Mouse (Mus musculus): ENCODE measurements around the gene Rnf220. TPM values are rescaled to one million over a fixed set of nuclear protein-coding genes. Genes with fewer than 3 reads are reported as not detected.
A peak's percentile ranks its signal among the peaks of the same experiment; 100 is the strongest.

Gene Rnf220
- polyA plus RNA-seq, 1 experiment from 2014 or later, result 111 TPM

- Histone ChIP-seq H3K9ac (no peak overlapping the region), H3K9me3 (replicated peaks) (no peaks in the 10 kb centered on the region), H3K27me3 (peaks cover 66% of the 10 kb centered on the region), H3K4me1 (peaks cover 50% of the 10 kb centered on the region), H3K36me3 (no peaks in the 10 kb centered on the region), H3K4me2 (replicated peaks) (no peak overlapping the region), H3K4me3 (no peak overlapping the region), H3K27ac (no peak overlapping the region; the same call in 1 of the 2 replicates)
- ATAC-seq (ENCODE audit: low FRiP score), result no peak; the same call in 1 of the 2 replicates
- WGBS, result 52% methylated on average over 14 of the region's 14 CpGs
Observed at GRCm38 (mm10) chr4:117302027-117302806, 194.6 kb downstream of the Rnf220 start.

- peaks cover 51% of the 10 kb centered on the region for H3K27me3 ChIP-seq
- peak; percentile 41 for ATAC-seq (ENCODE audit: low FRiP score)
- peak overlapping the region; percentile 26; the same call in 1 of the 2 replicates for H3K27ac ChIP-seq
- no peak overlapping the region for H3K4me3 ChIP-seq
- no peaks in the 10 kb centered on the region; the same call in 1 of the 2 replicates for H3K36me3 ChIP-seq
- H3K4me2 ChIP-seq (replicated peaks), result no peak overlapping the region
- peaks cover 56% of the 10 kb centered on the region for H3K4me1 ChIP-seq
- H3K9me3 ChIP-seq (replicated peaks), result no peaks in the 10 kb centered on the region
- 61% methylated on average over 10 of the region's 10 CpGs for WGBS
- H3K9ac ChIP-seq, result no peak overlapping the region
Observed at GRCm38 (mm10) chr4:117299921-117300320, 196.9 kb downstream of the Rnf220 start.

GRCm38 (mm10) chr4:117297819-117298218 lies 199.0 kb downstream of the Rnf220 start:
- Histone ChIP-seq H3K9ac (no peak overlapping the region), H3K4me2 (replicated peaks) (no peak overlapping the region), H3K27ac (peak overlapping the region; percentile 44; the same call in 1 of the 2 replicates), H3K4me1 (peaks cover 36% of the 10 kb centered on the region), H3K4me3 (no peak overlapping the region), H3K36me3 (no peaks in the 10 kb centered on the region; the same call in 1 of the 2 replicates), H3K27me3 (peaks cover 30% of the 10 kb centered on the region), H3K9me3 (replicated peaks) (no peaks in the 10 kb centered on the region)
- WGBS, result 67% methylated on average over 9 of the region's 9 CpGs
- ATAC-seq (ENCODE audit: low FRiP score), result no peak

GRCm38 (mm10) chr4:117296849-117297593 lies 199.8 kb downstream of the Rnf220 start:
- Histone ChIP-seq H3K4me2 (replicated peaks) (no peak overlapping the region), H3K36me3 (no peaks in the 10 kb centered on the region; the same call in 1 of the 2 replicates), H3K9me3 (replicated peaks) (no peaks in the 10 kb centered on the region), H3K4me3 (no peak overlapping the region), H3K4me1 (peaks cover 29% of the 10 kb centered on the region), H3K27ac (no peak overlapping the region), H3K27me3 (peaks cover 22% of the 10 kb centered on the region), H3K9ac (no peak overlapping the region)
- no peak for ATAC-seq (ENCODE audit: low FRiP score)
- 66% methylated on average over 19 of the region's 19 CpGs for WGBS

- peaks cover 9% of the 10 kb centered on the region; the same call in 1 of the 2 replicates for H3K27me3 ChIP-seq
Observed at GRCm38 (mm10) chr4:117291696-117292095, 205.2 kb downstream of the Rnf220 start.

GRCm38 (mm10) chr4:117288927-117289801 lies 207.7 kb downstream of the Rnf220 start:
- peaks cover 50% of the 10 kb centered on the region for H3K4me1 ChIP-seq
- ATAC-seq (ENCODE audit: low FRiP score), result peak; percentile 82
- peak overlapping the region; percentile 83 for H3K9ac ChIP-seq
- WGBS, result under 1% methylated on average over 78 of the region's 80 CpGs
- peak overlapping the region; percentile 65 for H3K4me3 ChIP-seq
- peaks cover 24% of the 10 kb centered on the region for H3K36me3 ChIP-seq
- no peaks in the 10 kb centered on the region for H3K9me3 ChIP-seq (replicated peaks)
- peak overlapping the region; percentile 94 for H3K27ac ChIP-seq
- peak overlapping the region; percentile 66 for H3K4me2 ChIP-seq (replicated peaks)
- no peaks in the 10 kb centered on the region for H3K27me3 ChIP-seq

More at GRCm38 (mm10) chr4:117291696-117292095, 205.2 kb downstream of the Rnf220 start:
- Histone ChIP-seq H3K9ac (no peak overlapping the region), H3K27ac (no peak overlapping the region), H3K4me3 (no peak overlapping the region), H3K4me2 (replicated peaks) (no peak overlapping the region), H3K4me1 (peaks cover 30% of the 10 kb centered on the region), H3K36me3 (peaks cover 6% of the 10 kb centered on the region), H3K9me3 (replicated peaks) (no peaks in the 10 kb centered on the region)
- ATAC-seq (ENCODE audit: low FRiP score), result no peak
- WGBS, result 79% methylated on average over 2 of the region's 2 CpGs

GRCm38 (mm10) chr4:117288277-117288926 lies 208.4 kb downstream of the Rnf220 start:
- WGBS, result 22% methylated on average over 25 of the region's 25 CpGs
- Histone ChIP-seq H3K27me3 (no peaks in the 10 kb centered on the region), H3K9ac (peak overlapping the region; percentile 83), H3K27ac (peak overlapping the region; percentile 94), H3K4me2 (replicated peaks) (peak overlapping the region; percentile 66), H3K4me1 (peaks cover 58% of the 10 kb centered on the region), H3K4me3 (peak overlapping the region; percentile 65), H3K36me3 (peaks cover 29% of the 10 kb centered on the region), H3K9me3 (replicated peaks) (no peaks in the 10 kb centered on the region)
- no peak for ATAC-seq (ENCODE audit: low FRiP score)

- no peak for ATAC-seq (ENCODE audit: low FRiP score)
- Histone ChIP-seq H3K27me3 (no peaks in the 10 kb centered on the region), H3K4me1 (peaks cover 85% of the 10 kb centered on the region), H3K4me3 (no peak overlapping the region), H3K36me3 (peaks cover 51% of the 10 kb centered on the region), H3K4me2 (replicated peaks) (no peak overlapping the region), H3K9ac (no peak overlapping the region), H3K9me3 (replicated peaks) (no peaks in the 10 kb centered on the region), H3K27ac (peak overlapping the region; percentile 78)
- WGBS, result 34% methylated on average over 4 of the region's 4 CpGs
Observed at GRCm38 (mm10) chr4:117284363-117284762, 212.5 kb downstream of the Rnf220 start.

GRCm38 (mm10) chr4:117283271-117284191 lies 213.3 kb downstream of the Rnf220 start:
- H3K36me3 ChIP-seq, result peaks cover 58% of the 10 kb centered on the region
- 19% methylated on average over 22 of the region's 22 CpGs for WGBS
- H3K9me3 ChIP-seq (replicated peaks), result no peaks in the 10 kb centered on the region
- peak; percentile 72 for ATAC-seq (ENCODE audit: low FRiP score)
- no peaks in the 10 kb centered on the region for H3K27me3 ChIP-seq
- H3K4me2 ChIP-seq (replicated peaks), result no peak overlapping the region; the same call in 1 of the 2 replicates
- peak overlapping the region; percentile 33; the same call in 1 of the 2 replicates for H3K9ac ChIP-seq
- peak overlapping the region; percentile 78 for H3K27ac ChIP-seq
- H3K4me1 ChIP-seq, result peaks cover 91% of the 10 kb centered on the region
- no peak overlapping the region for H3K4me3 ChIP-seq

GRCm38 (mm10) chr4:117281090-117281845 lies 215.6 kb downstream of the Rnf220 start:
- Histone ChIP-seq H3K4me2 (replicated peaks) (no peak overlapping the region), H3K4me1 (peaks cover 86% of the 10 kb centered on the region), H3K9me3 (replicated peaks) (no peaks in the 10 kb centered on the region), H3K27ac (peak overlapping the region; percentile 78), H3K27me3 (no peaks in the 10 kb centered on the region), H3K4me3 (no peak overlapping the region), H3K9ac (no peak overlapping the region), H3K36me3 (peaks cover 74% of the 10 kb centered on the region)
- ATAC-seq (ENCODE audit: low FRiP score), result no peak
- 59% methylated on average over 19 of the region's 19 CpGs for WGBS

All from hindbrain, embryonic 12.5 days (tissue).